Mouse (Mus musculus) cerebellum, adult 2 months (tissue): ENCODE results near the gene Egflam. TPM values are rescaled to one million over a fixed set of nuclear protein-coding genes. Genes with fewer than 3 reads are reported as not detected.

Experiments
- DNase-seq, 2 experiments: peaks; one replicate each; pipeline ENCODE4 v3.0.0; 2021
- H3K27ac ChIP-seq: fragments of 200-500 bp; 2 replicates; pipeline ENCODE4 v1.5.1; 2012; ENCODE audit warnings: low read length, control low read depth, inconsistent platforms; ENCODE audit not compliant: insufficient read depth
- H3K27me3 ChIP-seq: fragments of 200-500 bp; 2 replicates; pipeline ENCODE4 v1.6.1; 2012; ENCODE audit warnings: inconsistent platforms, mild to moderate bottlenecking, low read length, moderate library complexity; ENCODE audit not compliant: control insufficient read depth, insufficient read depth
- H3K4me1 ChIP-seq: fragments of 200-500 bp; 2 replicates; pipeline ENCODE4 v1.6.1; 2011; ENCODE audit warnings: low read length; ENCODE audit not compliant: control insufficient read depth, insufficient read depth
- H3K4me3 ChIP-seq: fragments of 200-500 bp; replicated peaks from 2 replicates; pipeline ENCODE3; 2011; ENCODE audit warnings: mild to moderate bottlenecking, low read depth, low read length, control low read depth; ENCODE audit not compliant: insufficient read depth
- CTCF ChIP-seq: fragments of 200-500 bp; IDR thresholded peaks from 2 replicates; pipeline ENCODE4 v1.5.1; 2011; ENCODE audit warnings: low read depth, mild to moderate bottlenecking, control low read depth, low read length, moderate library complexity, borderline replicate concordance; ENCODE audit not compliant: insufficient read depth
- POLR2A ChIP-seq: fragments of 200-500 bp; IDR thresholded peaks from 2 replicates; pipeline ENCODE4 v1.6.1; 2011; ENCODE audit warnings: low read length, control low read depth, borderline replicate concordance; ENCODE audit not compliant: insufficient read depth
- WGBS: fragments of 180-500 bp; shearing (Covaris S2); methylation state at CpG from one replicate; pipeline ENCODE4 v1.1.7; 2018; 5-methylcytosine and 5-hydroxymethylcytosine counted together
- polyA plus RNA-seq: library from polyadenylated mRNA; depleted of rRNA; stranded (reverse); fragments of >200 nt; gene quantifications from 2 replicates; pipeline ENCODE4 v1.2.3, GENCODE M21; 2012

Gene Egflam
- polyA plus RNA-seq, 1 experiment = 3.0 TPM

DNA sequence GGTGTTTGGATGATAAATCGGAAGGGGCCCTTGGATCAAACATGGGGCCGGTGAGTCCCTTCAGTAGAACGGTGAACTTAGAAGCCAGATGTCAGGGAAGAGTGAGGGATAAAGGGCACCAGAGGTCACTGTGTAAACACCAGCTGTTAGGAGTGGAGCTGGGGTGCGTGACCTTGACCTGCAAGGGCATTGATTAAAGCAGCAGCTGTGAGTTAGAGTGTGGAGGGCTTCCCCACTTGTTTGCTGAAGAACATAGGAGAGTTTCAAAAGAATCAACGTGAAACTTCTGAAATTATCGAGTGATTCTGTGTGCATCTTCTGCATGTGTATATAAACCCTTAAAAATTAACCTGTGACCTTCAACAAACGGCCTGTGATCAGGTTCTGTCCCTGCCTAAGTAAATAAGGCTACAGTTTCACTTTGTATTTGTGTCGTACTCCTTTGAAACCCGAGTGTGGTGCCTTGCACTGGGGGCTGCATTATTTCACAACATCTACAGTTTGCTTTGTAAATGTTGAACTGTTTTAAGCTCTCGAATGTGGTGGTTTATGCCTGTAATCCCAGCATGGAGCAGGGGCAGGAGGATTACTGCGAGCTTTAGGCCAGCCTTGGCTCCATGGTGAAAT lies 230.2 kb downstream of the Egflam start:
- Histone ChIP-seq H3K4me3 (no peak overlapping the region), H3K27ac (no peak overlapping the region), H3K27me3 (no peaks in the 10 kb centered on the region), H3K4me1 (no peaks in the 10 kb centered on the region)
- TF ChIP-seq CTCF (no peak), POLR2A (no peak)
- 87% methylated on average over 11 of the region's 11 CpGs for whole genome bisulfite sequencing
- no peak for DNase-seq

DNA sequence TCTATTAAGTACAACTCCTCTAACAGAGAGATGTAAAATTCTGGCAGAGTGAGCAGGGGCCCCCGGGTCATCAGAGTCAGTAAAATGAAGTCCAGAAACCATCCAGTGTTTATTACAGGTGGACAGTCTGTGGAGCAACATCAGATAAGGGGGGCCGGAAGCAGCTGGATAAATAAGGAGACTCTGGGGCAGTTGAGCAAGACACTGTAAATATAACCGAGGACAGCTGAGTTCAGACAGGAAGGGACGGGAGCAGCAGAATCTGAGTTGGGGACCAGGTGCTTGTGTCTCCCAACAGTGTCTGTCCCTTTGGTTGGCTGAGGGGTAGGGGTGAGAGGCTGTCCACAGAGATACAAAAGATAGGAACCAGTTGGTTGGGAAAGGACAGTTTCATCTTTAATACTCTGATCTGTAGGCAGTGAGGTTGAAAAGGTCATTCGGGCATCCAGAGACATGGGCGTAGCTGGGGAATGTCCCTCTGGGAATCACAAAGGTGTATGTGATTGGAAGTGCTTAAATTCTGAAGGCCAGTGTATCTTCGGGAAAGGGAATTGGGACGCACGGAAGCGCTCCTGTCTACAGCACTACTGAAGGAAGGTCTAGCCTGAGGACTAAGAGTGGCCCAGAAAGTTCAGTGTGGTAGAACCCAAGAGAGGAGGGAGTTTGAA lies 230.8 kb downstream of the Egflam start:
- TF ChIP-seq POLR2A (no peak), CTCF (no peak)

DNA sequence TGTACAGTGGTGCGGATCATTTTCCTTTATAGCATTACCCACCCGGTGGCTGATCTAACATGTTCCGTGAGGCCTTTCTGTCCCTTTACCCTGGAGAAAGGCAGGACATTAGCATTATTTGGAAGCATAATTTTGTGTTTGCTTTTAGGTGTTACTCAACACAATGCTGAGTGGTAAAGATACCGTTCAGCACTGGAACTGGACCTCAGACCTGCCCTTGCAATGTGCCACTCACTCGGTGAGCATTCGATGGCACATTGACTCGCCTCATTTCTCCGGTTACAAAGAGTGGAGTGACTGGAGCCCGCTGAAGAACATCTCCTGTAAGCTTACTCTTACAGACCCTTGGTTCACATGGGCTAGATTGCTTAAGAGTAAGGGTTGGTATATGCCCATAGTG lies 231.5 kb downstream of the Egflam start:
- no peak for DNase-seq
- no peak overlapping the region for H3K27ac ChIP-seq
- no peaks in the 10 kb centered on the region for H3K27me3 ChIP-seq
- H3K4me1 ChIP-seq = no peaks in the 10 kb centered on the region
- 97% methylated on average over 9 of the region's 9 CpGs for WGBS
- H3K4me3 ChIP-seq = no peak overlapping the region
- TF ChIP-seq POLR2A (no peak), CTCF (no peak)

More for the DNA sequence above, 230.8 kb downstream of the Egflam start:
- Histone ChIP-seq H3K4me1 (no peaks in the 10 kb centered on the region), H3K27me3 (no peaks in the 10 kb centered on the region), H3K4me3 (no peak overlapping the region), H3K27ac (no peak overlapping the region)
- no peak for DNase-seq
- 95% methylated on average over 10 of the region's 10 CpGs for WGBS

DNA sequence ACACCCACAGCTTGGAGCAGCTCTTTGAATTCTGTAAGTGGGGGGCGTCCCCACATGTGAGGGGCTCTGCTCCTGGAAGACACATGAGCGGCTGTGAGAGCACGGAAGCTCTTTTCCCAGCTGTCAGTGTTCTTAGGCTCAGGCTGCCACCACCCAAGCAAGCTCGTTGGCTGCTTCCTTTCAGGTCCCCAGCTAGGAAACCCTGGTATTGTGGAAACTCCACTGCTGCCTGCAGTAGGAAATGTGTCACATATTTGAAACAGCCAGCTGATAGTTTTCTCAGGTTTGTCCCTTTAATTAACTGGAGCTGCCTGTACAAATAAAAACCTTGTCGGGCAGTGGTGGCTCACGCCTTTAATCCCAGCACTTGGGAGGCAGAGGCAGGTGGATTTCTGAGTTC lies 234.3 kb downstream of the Egflam start:
- TF ChIP-seq POLR2A (no peak), CTCF (no peak)
- H3K27ac ChIP-seq = no peak overlapping the region
- WGBS = 76% methylated on average over 6 of the region's 6 CpGs
- DNase-seq = no peak
- H3K27me3 ChIP-seq = no peaks in the 10 kb centered on the region
- no peak overlapping the region for H3K4me3 ChIP-seq
- H3K4me1 ChIP-seq = no peaks in the 10 kb centered on the region

DNA sequence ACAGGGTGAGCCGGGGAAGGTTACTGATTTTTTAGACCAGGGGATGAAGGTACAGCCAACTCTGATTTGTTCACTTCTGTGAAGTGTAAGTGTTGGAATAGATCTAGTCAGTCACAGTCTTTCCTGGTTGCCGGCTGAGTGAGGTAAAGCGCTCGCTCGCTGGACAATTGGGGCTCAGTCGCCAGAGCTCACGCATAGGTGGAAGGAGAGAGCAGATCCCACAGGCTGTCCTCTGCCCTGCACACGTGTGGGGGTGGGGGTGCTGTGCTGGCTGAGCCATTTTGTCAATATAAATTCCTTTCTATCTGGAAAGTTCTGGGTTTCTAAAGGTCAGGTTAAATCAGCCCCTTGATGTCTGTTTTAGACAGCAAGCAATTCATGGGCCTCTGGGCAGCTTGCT lies 237.9 kb downstream of the Egflam start:
- WGBS = 88% methylated on average over 8 of the region's 8 CpGs
- TF ChIP-seq CTCF (no peak), POLR2A (no peak)
- Histone ChIP-seq H3K27ac (no peak overlapping the region), H3K4me1 (no peaks in the 10 kb centered on the region), H3K4me3 (no peak overlapping the region), H3K27me3 (no peaks in the 10 kb centered on the region)
- DNase-seq = no peak

DNA sequence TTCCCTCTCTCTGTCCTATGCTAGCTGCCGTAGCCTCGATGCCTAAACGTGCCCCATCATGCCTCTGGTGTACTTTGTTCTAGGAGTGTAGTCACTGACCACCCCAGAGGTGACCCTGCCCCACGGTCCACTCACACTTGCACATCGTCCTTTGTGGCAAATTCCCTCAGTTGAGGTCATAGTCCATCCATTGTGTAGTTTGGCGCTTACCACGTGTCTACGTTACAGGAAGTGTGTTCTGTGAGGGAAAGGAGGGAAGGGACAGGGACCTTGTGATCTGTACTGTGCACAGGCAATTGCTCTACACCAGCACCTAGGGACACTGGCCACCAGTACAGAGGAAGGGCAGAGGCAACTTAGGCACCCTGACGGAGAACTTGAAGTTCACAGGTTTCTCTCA lies 238.3 kb downstream of the Egflam start:
- no peak for TF ChIP-seq POLR2A
- TF ChIP-seq CTCF = no peak

DNA sequence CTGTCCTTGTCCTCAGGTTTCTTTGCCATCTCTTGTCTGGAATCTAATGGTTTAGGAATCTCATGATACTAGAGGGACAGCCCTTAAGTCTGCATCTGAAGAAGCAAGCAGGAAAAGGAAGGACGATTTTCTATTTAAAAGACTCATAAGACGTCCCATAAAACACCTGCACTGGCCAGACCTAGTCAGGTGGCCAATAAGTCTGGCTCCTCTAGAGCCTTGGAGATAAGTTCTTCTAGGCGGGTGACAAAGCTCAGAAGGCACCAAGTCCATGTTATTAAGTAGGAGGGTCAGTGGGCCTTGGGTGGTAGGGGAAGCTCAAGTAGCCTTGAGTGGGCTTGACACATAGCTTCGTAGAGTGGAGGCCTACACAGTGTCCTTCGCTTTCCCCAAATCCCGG lies 240.5 kb downstream of the Egflam start:
- no peak for TF ChIP-seq POLR2A
- TF ChIP-seq CTCF = no peak
- no peaks in the 10 kb centered on the region for H3K27me3 ChIP-seq
- DNase-seq = no peak
- peaks cover 4% of the 10 kb centered on the region for H3K4me1 ChIP-seq
- H3K27ac ChIP-seq = no peak overlapping the region
- WGBS = 97% methylated on average over 6 of the region's 6 CpGs
- no peak overlapping the region for H3K4me3 ChIP-seq

More for the DNA sequence above, 238.3 kb downstream of the Egflam start:
- 91% methylated on average over 9 of the region's 9 CpGs for WGBS
- no peak overlapping the region for H3K4me3 ChIP-seq
- no peak overlapping the region for H3K27ac ChIP-seq
- no peak for DNase-seq
- H3K4me1 ChIP-seq = no peaks in the 10 kb centered on the region
- H3K27me3 ChIP-seq = no peaks in the 10 kb centered on the region
